Mouse (Mus musculus) mature B cell (primary cell): ENCODE measurements around the gene Mrps18b.

Source experiments
- in situ Hi-C: fragments of 300-500 bp; cut with MboI; formaldehyde crosslinking; loops from 2 replicates; pipeline ENCODE4 v1.14.3; 2019

Gene Mrps18b

DNA sequence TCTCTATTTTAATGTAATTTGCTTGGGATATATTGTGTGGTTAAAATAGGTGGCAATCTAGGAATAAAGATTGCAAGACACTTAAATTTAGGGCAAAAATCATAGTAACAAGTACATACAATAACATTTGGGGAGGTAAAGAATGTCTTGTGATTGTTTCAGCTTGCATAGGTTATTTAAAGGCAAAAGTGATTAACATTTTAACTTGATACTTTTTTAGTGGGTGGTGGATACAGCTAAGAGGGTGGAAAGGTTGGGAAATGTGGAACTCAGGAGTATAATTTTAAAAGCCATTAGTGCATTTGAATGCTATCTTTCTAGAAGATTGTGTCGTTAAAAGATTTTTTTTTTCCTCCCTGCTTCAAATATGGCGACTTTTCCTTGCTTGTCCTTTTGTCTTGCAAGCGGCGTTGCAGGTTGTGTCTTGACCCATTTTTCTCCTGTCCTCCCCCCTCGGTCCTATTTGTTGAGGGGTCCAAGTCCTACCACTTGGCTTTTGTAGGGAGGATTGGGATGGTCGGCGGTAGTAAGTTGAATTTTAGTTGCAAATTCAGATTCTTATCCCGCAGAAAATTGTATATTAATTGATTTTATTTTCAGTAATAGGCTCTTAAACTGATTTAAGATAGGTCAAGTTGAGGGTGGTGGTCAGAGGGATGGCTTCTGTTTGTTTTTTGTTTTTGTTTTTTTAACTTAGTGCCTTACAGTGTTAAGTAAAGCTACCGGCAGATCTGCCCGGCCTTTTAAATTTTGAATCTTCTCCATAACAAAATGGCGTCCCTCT lies 2.3 kb upstream of the Mrps18b start:
- in situ Hi-C loops = loop anchor here (5.0 kb wide), 1 partner anchor 81 kb away; the partner anchor contains the start of gene Tubb5

GRCm38 (mm10) chr17:35917463-35918251 lies 1.5 kb upstream of the Mrps18b start:
- in situ Hi-C loops = loop anchor here (5.0 kb wide), 1 partner anchor 80 kb away; the partner anchor contains the start of gene Tubb5

DNA sequence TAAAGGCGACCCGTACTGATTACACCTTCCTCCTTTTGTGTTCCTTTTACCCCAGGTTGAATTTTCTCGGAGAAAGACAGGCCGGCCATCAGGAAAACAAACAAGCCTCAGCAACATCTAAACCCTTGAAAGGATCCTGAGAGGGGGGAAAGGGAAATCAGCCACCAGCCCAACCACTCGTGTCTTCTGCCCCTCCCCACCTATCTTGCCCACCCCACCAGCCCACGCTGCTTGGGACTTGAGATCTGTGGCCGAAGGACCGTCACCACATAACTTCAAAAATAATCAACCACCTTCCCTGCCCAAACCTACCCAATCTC lies 914 bp upstream of the Mrps18b start:
- in situ Hi-C loops = loop anchor here (5.0 kb wide), 1 partner anchor 80 kb away; the partner anchor contains the start of gene Tubb5

- in situ Hi-C loops = loop anchor here (5.0 kb wide), 1 partner anchor 78 kb away; the partner anchor contains the start of gene Tubb5
These were observed 472 bp downstream of the Mrps18b start for GRCm38 (mm10) chr17:35915538-35916296.

- in situ Hi-C loops = loop anchor here (5.0 kb wide), 1 partner anchor 78 kb away; the partner anchor contains the start of gene Tubb5
These were observed 1.2 kb downstream of the Mrps18b start for GRCm38 (mm10) chr17:35914975-35915374.

DNA sequence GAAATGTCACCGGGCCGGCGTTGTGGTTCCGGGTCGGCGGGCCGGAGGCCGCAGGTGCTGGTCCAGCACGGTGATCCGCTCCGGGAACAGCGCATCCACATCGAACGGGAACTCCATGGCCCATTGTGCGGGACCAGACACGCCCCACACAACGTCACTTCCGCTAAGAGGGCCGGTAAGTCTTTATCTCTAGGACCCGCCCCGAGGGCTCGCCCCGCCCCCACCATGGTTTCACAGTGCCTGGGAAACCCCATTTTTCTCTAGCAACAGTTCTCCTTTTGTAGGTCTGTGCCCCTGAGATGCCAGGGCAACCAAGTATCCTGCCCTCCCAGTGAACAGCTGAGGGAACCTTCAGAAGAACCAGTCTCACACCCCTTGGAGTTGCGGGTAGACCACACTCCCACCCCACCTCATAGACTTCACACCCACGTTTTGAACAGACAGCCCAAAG lies 6.2 kb downstream of the Mrps18b start, which contains the start of gene Atat1:
Gene Atat1, minus strand, starts transcription at position 157 of the 451 bp plus-strand sequence.
- in situ Hi-C loops = no loop called here

- in situ Hi-C loops = no loop called here
These were observed 6.8 kb downstream of the Mrps18b start for GRCm38 (mm10) chr17:35909186-35909918.

DNA sequence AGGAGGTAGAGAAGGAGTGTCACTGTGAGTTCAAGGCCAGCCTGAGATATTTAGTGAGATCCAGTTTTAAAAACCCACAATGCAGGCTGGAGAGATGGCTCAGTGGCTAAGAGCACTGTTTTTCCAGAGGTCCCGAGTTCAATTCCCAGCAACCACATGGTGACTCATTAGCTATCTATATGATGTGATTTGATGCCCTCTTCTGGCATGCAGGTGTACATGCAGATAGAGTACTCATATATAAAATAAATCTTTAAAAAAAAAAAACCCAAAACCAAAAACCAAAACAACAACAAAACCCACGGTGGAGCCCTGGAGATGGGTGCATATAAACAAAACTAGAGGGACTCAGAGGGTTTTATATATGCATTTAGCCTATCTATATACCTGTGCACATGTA lies 8.6 kb downstream of the Mrps18b start:
- in situ Hi-C loops = no loop called here

- in situ Hi-C loops = no loop called here
These were observed 10.6 kb downstream of the Mrps18b start for GRCm38 (mm10) chr17:35905587-35905986.

GRCm38 (mm10) chr17:35903992-35904355 lies 12.2 kb downstream of the Mrps18b start:
- in situ Hi-C loops = no loop called here

DNA sequence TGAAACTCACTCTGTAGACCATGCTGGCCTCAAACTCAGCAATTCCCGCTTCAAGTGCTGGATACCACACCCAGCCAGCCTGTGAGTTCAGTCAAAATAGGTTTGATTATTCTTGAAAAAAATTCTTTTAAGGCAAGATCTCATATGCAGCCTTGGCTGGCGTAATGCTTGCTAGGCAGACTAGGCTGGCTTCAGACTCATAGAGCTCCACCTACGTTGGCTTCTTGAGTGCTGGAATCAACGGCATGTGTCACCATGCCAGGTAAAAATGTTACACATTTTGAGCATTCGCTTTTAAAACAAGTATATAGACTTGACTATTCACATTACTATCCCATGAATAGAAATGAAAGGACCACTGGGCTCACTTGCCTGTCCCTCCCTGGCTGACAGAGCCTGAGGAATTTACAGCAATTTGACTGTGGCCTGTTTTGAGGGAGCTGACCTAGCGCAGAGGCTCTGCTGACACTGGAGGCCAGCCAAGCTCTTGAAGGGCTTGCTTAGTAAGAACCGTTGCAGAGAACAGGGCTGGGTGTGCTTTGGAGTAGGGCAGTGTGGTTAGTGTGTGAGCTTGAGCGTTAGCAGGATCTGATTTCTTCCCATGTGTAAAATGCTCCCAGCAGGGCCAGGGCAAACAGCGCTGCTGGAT lies 12.7 kb downstream of the Mrps18b start:
- in situ Hi-C loops = no loop called here

DNA sequence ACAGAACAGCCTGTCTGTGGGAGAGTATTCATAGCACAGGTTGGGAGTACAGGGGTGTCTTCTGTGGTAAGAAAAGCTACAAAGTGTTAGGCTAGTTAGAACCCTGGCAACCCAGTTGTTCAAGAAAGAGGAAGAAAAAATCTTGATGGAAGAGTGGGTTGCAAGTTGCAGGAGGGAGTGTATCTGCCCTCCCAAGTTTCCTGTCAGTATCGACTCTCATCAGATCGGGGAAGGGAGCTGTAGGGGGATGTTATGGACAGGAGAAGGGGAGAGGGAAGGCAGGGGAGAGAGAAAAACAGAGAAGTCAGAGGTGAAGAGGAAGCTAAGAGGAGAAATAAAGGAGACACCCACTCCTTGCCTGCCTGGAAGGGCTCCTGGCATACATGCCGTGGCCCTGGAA lies 15.6 kb downstream of the Mrps18b start:
- in situ Hi-C loops = no loop called here

- in situ Hi-C loops = no loop called here
These were observed 18.3 kb downstream of the Mrps18b start for GRCm38 (mm10) chr17:35897644-35898573.

DNA sequence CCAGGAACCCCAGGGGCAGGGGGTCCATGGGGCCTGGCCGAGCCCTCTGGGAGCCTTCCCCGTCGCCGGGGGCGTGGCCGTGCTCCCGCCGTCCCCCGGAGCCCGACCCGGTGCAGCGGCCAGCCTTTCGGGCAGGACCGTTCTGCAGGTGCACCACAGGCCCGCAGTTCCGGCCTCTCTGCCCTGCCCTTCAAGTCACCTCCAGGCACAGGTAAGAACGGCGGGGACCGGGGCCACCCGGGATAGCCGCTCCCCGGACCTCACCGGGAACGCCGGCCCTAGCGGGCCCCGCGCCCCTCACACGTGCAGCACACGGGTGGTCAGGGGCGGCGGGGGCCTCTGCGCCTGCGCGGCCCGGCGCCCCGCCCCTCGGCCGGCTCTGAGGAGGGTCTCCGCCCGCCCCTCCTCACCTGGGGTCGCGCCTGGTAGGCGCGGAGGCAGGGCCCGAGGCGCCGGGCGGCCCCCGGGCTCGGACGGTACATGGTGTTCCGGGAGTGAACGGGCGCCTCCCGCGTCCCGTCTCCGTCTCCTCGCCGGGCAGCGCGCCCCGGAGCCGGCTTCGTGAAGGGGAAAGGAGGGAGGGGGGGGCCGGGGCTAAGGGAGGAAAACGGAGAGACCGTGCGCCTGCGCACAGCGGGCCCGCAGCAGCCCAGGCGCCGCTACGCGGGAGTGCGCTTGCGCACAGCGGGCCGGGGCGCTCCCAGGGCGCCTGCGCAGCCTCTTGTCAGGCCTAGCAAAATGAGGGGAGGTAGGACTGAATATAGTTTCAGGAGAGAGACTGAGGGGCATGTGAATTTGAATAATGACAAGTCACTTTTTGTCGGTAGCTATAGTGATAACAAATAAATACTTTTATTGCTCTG lies 19.2 kb downstream of the Mrps18b start, which contains the start of gene 2310061I04Rik:
Gene 2310061I04Rik, minus strand, starts transcription at position 651 of the 863 bp plus-strand sequence.
- in situ Hi-C loops = no loop called here

DNA sequence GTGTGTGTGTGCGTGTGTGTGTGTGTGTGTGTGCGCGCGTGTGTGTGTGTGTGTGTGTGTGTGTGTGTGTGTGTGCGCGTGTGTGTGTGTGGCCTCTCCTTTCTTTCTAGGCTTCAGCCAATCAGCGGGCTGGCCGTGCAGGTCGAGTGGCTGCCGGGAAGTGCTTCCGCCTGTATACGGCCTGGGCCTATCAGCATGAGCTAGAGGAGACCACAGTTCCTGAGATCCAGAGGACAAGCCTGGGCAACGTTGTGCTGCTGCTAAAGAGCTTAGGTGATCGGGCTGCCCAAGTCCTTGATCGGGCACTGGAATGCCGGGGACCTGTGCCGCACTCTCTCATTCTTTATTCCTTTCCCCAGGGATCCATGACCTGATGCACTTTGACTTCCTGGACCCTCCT lies 28.5 kb downstream of the Mrps18b start:
- in situ Hi-C loops = no loop called here

DNA sequence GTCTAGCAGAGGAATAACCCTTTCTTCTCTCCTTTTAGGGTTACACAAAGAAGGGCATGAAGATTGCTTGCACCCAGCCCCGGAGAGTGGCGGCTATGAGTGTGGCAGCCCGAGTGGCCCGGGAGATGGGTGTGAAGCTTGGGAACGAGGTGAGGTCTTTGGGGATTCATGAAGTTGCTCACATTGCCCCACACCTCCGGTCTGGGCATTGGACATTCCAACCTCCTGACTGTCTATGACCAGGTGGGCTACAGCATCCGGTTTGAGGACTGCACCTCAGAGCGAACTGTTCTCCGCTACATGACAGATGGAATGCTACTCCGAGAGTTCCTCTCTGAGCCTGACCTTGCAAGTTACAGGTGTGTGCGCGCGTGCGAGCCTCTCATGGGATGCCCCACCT lies 32.4 kb downstream of the Mrps18b start:
- in situ Hi-C loops = no loop called here

DNA sequence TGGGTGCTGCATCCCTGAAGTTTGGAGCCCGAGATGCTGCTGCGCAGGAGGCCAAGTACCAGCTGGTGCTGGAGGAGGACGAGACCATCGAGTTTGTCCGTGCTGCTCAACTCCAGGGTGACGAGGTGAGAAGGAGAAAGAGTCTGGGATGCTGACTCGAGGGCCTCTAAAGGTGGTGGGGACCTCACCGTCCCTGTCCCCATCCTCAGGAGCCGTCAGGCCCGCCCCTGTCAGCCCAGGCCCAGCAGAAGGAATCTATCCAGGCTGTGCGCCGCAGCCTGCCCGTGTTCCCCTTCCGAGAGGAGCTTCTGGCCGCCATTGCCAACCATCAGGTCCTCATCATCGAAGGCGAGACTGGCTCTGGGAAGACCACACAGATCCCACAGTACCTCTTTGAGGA lies 33.3 kb downstream of the Mrps18b start:
- in situ Hi-C loops = no loop called here

DNA sequence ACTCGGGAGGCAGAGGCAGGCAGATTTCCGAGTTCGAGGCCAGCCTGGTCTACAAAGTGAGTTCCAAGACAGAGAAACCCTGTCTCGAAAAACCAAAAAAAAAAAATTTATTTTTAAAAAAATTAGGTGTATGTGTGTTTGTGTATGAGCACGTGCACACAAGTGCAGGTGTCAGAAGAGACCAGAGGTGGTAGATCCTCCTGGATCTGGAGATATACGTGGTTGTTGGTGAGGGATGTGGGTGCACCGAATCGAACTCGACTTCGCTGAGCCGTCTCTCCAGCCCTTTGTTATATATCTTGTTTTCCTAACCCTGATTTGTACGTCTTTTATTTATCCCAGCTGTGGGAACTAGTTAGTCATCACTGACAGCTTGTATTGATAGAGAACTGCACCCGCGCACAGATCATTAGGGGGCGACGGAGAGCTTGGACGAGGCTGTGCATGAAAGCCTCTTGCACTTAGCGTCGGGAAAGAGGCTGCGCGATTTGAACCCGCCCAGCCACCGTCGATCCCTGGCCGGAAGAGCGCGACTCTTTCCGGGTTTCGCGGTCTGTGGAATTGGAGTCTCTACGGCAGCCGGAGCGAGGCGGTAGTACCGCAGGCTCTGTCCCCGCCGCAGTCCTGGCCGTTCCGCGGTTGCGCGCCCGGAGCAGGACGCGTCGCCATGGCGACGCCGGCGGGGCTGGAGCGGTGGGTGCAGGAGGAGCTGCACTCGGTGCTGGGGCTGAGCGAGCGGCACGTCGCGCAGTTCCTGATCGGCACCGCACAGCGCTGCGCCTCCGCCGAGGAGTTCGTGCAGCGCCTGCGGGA lies 36.7 kb downstream of the Mrps18b start, which contains the start of gene Dhx16:
Gene Dhx16, plus strand, starts transcription at position 575 of the 813 bp plus-strand sequence.
- in situ Hi-C loops = no loop called here
